Mouse (Mus musculus) stomach, postnatal 0 days (tissue): ENCODE measurements at regions not wholly inside any gene's neighbourhood (a gene's known extent, or its start where the extent isn't known, plus 50 kb on each side); places are given as distances from the start of the nearest gene placed in this dataset.

Experiments
- CTCF ChIP-seq: IDR thresholded peaks from 2 replicates; pipeline ENCODE4 v1.5.1; 2016; ENCODE audit warnings: antibody characterized with exemption, low read depth, mild to moderate bottlenecking, moderate library complexity
- EP300 ChIP-seq: optimal IDR thresholded peaks from 2 replicates; pipeline ENCODE3; 2016; ENCODE audit warnings: antibody characterized with exemption

GRCm38 (mm10) chr13:20031082-20031481, 59.3 kb upstream of the Elmo1 start:
- no peak for TF ChIP-seq CTCF
- TF ChIP-seq EP300 = no peak
